Mouse (Mus musculus) neural tube, embryonic 10.5 days (tissue): ENCODE data around the gene Olfr202.
"Not testable (repeated sequence)": the region's sequence is repeated elsewhere in the genome, so short reads cannot be mapped to it uniquely, and the experiment has no call there.

Source experiments
- DNase-seq: peaks from one replicate; pipeline ENCODE4 v3.0.0-alpha.2; 2017; ENCODE audit warnings: low spot score; ENCODE audit errors: extremely low spot score

Olfr202 gene

DNA sequence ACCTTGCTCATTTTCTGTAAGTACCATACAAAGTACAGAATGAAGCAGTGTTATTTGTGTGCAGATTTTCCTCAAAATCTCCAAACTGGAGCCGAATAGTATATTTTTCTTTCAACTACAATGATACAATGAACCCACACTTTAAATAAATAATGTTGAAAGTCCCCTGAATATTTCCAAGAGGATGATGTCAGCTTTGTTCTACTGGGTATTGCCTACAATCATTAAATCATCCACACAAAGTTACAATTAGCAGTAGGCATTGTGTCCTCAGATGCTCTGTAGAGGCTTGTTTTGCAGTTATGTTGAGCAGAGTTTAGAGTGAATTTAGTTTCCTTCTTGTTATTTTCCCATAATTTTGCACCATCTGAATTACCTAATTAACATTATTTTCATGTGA lies at the start of gene Olfr202:
Olfr202 (minus strand) TSS at position 101 of the 400 bp plus-strand sequence.
- no peak for DNase-seq

DNA sequence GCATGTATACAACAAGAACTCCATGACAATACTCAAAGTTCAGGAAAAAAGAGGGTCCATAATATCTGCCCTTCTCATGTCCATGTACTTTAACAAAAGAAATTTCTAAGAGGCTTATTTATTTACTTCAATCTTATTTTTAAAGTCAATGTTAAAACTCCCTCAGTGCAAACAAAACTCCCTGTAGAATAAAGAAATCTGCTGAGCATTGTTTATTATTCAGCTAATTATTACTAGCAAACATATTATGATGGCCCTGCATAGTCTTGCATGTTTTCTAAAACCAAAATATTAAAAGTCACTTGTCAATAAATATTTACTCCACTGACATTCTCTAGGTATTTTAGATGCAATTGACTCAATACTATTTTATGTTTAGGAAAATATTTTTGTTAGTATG lies 44.4 kb upstream of the Olfr202 start, which contains the start of gene Olfr205:
Olfr205 (minus strand) TSS at position 101 of the 400 bp plus-strand sequence.
- no peak for DNase-seq

DNA sequence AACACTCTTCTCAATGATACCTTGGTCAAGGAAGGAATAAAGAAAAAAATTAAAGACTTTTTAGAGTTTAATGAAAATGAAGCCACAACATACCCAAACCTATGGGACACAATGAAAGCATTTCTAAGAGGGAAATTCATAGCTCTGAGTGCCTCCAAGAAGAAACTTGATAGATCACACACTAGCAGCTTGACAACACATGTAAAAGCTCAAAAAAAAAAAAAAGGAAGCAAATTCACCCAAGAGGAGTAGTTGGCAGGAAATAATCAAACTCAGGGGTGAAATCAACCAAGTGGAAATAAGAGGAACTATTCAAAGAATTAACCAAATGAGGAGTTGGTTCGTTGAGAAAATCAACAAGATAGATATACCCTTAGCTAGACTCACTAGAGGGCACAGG lies 36.7 kb upstream of the Olfr202 start:
- not testable (repeated sequence) for DNase-seq

DNA sequence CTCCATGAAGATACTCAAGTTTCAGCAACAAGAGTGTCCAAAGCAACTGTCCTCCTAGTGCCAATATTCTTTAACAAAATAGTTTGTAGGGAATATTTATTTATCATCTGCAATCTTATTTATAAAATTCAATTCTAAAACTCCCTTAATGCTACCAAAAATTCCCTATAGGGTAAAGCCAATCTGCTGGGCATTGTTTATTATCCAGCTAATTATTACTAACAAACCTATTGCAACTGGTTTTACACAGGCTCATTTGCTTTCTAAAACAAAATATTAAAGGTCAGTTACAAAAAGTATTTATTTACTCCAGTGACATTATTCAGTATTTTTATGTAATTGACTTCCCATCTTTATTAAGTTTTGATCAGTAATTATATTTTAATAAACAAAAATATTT lies 31.6 kb upstream of the Olfr202 start, which contains the start of gene Olfr204:
Olfr204 (minus strand) TSS at position 101 of the 400 bp plus-strand sequence.
- no peak for DNase-seq

DNA sequence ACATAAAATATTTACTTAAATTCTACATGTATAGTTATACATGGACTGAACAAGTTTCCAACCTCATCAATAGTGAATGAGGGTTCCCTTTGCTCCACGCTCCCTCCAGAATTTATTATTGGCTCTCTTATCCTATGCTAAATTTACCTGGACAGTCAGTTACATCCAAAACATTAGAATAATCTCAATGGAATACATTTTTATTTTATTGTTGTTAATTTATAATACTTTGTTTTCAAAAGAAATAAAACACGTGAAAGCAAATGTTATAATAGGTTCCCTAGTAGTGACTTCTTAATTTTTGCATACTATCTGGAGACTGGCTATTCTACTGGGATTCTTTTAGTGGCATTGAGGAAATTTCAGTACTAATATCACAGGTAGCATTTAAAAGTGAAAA lies 12.0 kb upstream of the Olfr202 start, which contains the start of gene Olfr203:
Olfr203 (plus strand) TSS at position 301 of the 400 bp plus-strand sequence.
- DNase-seq = no peak

DNA sequence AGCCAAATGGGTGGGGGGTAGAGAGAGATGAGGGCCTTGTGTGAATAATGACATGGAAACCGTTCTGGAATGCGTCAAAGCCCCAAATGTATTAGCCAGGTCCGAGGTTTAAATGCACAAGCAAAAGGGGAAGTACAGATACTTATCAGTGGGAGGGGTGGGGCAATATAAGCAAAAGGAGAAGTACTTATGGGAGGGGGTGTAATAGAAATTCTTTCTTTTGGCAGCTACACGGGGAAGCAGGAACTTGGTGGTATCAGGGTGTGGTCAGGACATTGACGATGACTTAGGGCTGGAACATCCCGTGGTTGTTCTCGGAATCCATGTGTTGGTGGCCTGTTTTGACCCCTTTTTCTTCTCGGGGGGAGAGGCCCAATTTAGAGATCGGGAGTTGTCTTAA lies 983 bp upstream of the Olfr202 start:
- DNase-seq = not testable (repeated sequence)

DNA sequence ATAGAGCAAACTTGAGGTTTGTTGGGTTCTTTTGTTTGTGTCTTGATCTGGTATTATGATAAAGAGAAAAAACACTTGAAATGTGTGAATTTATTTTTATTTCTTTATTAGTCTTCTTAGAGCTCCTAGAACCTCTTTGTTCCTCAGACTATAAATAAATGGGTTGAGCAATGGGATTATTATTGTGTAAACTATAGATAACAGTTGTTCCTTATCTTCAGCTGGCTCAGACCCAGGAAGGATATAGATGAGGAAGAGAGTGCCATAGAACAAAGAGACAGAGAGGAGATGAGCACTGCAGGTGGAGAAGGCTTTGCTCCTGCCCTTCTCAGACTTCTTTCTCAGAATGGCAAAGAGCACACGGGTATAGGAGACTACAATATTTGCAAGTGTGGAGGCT lies 3.1 kb downstream of the Olfr202 start:
- DNase-seq = no peak

DNA sequence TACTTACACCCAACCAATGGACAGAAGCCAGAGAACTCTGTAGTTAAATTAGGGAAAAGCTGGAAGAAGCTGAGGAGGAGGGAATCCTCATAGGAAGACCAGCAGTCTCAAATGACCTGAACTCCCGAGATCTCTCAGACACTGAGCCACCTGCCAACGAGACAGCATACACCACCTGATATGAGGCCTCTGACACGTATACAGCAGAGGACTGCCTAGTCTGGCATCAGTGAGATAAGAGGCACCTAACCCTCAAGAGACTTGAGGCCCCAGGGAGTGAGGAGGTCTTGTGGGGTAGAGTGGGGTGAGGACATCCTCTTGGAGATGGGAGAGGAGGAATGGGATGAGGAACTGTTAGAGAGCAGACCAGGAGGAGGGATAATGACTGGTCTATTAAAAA lies 6.1 kb downstream of the Olfr202 start:
- DNase-seq = no peak

DNA sequence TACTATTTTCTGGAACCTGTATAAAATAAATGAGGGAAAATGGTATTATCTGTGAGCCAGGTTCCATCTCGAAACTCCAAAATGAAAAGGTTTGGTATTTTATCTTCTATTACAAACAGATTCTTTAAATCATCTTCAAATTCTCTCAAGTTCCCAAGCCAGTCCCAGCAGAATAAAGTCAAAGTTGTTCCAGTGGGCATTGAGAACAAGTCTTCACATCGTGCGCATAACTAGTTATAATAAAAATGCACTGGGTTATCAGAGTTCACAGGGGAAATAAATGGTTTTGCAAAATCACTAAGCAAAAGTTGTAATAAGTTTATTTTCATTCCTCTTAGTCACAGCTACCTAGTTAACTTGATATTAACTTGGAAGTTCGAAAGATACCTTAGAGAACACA lies 14.1 kb downstream of the Olfr202 start, which contains the start of gene Olfr201:
Olfr201 (minus strand) TSS at position 101 of the 400 bp plus-strand sequence.
- not testable (repeated sequence) for DNase-seq

DNA sequence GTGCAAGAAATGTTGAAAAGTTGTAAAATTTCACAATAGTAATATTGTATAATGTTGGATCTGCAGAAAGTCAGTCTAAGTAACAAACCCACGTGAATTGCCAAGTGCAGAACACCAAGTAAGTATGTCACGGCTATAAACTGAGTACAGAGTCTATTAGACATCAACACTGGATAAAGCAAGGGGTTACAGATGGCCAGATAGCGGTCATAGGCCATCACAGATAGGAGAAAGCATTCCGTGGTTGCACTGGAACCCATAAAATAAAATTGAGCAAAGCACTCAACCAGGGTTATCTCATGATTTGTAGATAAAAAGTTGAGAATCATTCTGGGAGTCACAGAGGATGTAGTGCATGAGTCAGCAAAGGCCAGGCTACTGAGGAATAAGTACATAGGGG lies 17.5 kb downstream of the Olfr202 start:
- not testable (repeated sequence) for DNase-seq

DNA sequence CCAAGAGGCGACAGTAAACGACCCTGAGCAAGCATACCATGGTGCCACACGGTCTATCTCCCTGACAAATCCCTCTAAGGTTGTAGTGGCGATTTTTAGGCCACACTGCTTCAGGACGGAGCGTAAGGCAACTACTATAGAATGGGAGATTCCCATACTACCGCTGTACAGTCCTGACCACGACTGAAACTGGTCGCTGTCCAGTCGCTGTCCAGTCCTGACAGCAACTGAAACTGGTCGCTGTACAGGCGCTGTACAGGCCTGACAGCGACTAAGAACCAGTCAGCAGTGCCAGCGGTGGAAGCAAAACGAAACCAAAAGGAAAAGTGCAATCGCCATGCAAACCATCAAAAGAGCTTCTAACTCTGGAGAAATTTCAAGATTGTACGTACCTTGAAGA lies 36.9 kb downstream of the Olfr202 start:
- no peak for DNase-seq
